8 mouse cellular contexts compared by ENCODE assay signal in genomic region chr9:59036159-59036731, GRCm38 (mm10). TPM values are rescaled to one million over a fixed set of nuclear protein-coding genes. Genes with fewer than 3 reads are reported as not detected.
DNase-seq lines count a peak whose midpoint lies in the region; ATAC-seq and TF ChIP-seq lines count a peak whose summit lies in the region.

Gene Neo1 (minus strand): TSS chr9:59036441.

- no peaks in the 10 kb centered on the region for H3K36me3 ChIP-seq in C2C12 (ENCODE audit: control insufficient read depth, insufficient read depth)
- H3K36me3 ChIP-seq in forebrain, embryonic 14.5 days (ENCODE audit: control insufficient read depth, insufficient read depth, low read length), result no peaks in the 10 kb centered on the region
- no peaks in the 10 kb centered on the region for H3K36me3 ChIP-seq in heart, postnatal 0 days (replicated peaks; ENCODE audit: control insufficient read depth, insufficient read depth, low read length)
- H3K36me3 ChIP-seq in liver, embryonic 15.5 days (replicated peaks), result no peaks in the 10 kb centered on the region

- peaks cover 57% of the 10 kb centered on the region for H3K79me2 ChIP-seq in C2C12 (ENCODE audit: control insufficient read depth, insufficient read depth)

- peak within 1 kb of the TSS; percentile 92 for H3ac ChIP-seq in C2C12 (ENCODE audit: control insufficient read depth, insufficient read length, low read depth)

- TF ChIP-seq CTCF in C2C12 (IDR thresholded peaks at IDR 0.05; ENCODE audit: control insufficient read depth, insufficient read depth, insufficient read length), result no peak
- no peak for TF ChIP-seq CTCF in heart, postnatal 0 days (IDR thresholded peaks at IDR 0.05; ENCODE audit: low read depth)

- peak; percentile 22 for DNase-seq in c-Kit-positive CD71-negative TER-119-negative erythroid progenitor cells, embryonic 14.5 days (ENCODE audit: low read depth)
- peak; percentile 96 for DNase-seq in forebrain, embryonic 14.5 days (ENCODE audit: low spot score)
- DNase-seq in heart, postnatal 0 days (ENCODE audit: low spot score), result peak; percentile 88
- DNase-seq in large intestine, adult 2 months (ENCODE audit: low read depth, low spot score), result no peak
- DNase-seq in ovary, postnatal 14 days (ENCODE audit: low spot score), result peak; percentile 85
- DNase-seq in thymus, postnatal 36 days, result peak; percentile 11 to 31

- H3K4me3 ChIP-seq in C2C12 (ENCODE audit: insufficient read depth, poor library complexity, severe bottlenecking), result peak within 1 kb of the TSS; percentile 78
- peak within 1 kb of the TSS; percentile 96 for H3K4me3 ChIP-seq in forebrain, embryonic 14.5 days (ENCODE audit: low read depth, low read length)
- peak within 1 kb of the TSS; percentile 99 for H3K4me3 ChIP-seq in heart, postnatal 0 days (ENCODE audit: low read depth, low read length)
- H3K4me3 ChIP-seq in liver, embryonic 15.5 days (replicated peaks), result peak within 1 kb of the TSS; percentile 60

- TF ChIP-seq EP300 in heart, postnatal 0 days (IDR thresholded peaks at IDR 0.05; ENCODE audit: low read depth), result no peak

- 0% methylated on average over 16 of the region's 86 CpGs for WGBS in forebrain, embryonic 14.5 days
- 0% methylated on average over 16 of the region's 86 CpGs for WGBS in heart, postnatal 0 days
- under 1% methylated on average over 66 of the region's 86 CpGs for WGBS in large intestine, adult 2 months
- 0% methylated on average over 57 of the region's 86 CpGs for WGBS in liver, embryonic 15.5 days (ENCODE audit: insufficient replicate concordance)

- H3K9me3 ChIP-seq in forebrain, embryonic 14.5 days (replicated peaks; ENCODE audit: control insufficient read depth, low read length), result no peaks in the 10 kb centered on the region
- H3K9me3 ChIP-seq in heart, postnatal 0 days (replicated peaks; ENCODE audit: control insufficient read depth, low read length), result no peaks in the 10 kb centered on the region
- no peaks in the 10 kb centered on the region for H3K9me3 ChIP-seq in liver, embryonic 15.5 days (replicated peaks)

- peak within 1 kb of the TSS; percentile 99 for H3K9ac ChIP-seq in forebrain, embryonic 14.5 days (ENCODE audit: low read length)
- H3K9ac ChIP-seq in heart, postnatal 0 days (replicated peaks; ENCODE audit: low read depth, low read length), result peak within 1 kb of the TSS; percentile 96
- H3K9ac ChIP-seq in liver, embryonic 15.5 days, result peak within 1 kb of the TSS; percentile 30

- H3K4me1 ChIP-seq in forebrain, embryonic 14.5 days (ENCODE audit: control insufficient read depth, insufficient read depth, low read length), result peaks cover 20% of the 10 kb centered on the region
- H3K4me1 ChIP-seq in heart, postnatal 0 days (ENCODE audit: control insufficient read depth, insufficient read depth), result peaks cover 18% of the 10 kb centered on the region
- no peaks in the 10 kb centered on the region for H3K4me1 ChIP-seq in liver, embryonic 15.5 days (replicated peaks)

- peak within 1 kb of the TSS; percentile 77 for H3K4me2 ChIP-seq in forebrain, embryonic 14.5 days (ENCODE audit: low read length)
- H3K4me2 ChIP-seq in heart, postnatal 0 days (ENCODE audit: low read depth, low read length), result peak within 1 kb of the TSS; percentile 67
- H3K4me2 ChIP-seq in liver, embryonic 15.5 days, result peak within 1 kb of the TSS; percentile 64

- H3K27ac ChIP-seq in forebrain, embryonic 14.5 days (ENCODE audit: low read depth, low read length), result peak within 1 kb of the TSS; percentile 100
- peak within 1 kb of the TSS; percentile 99 for H3K27ac ChIP-seq in heart, postnatal 0 days (ENCODE audit: low read depth)
- H3K27ac ChIP-seq in liver, embryonic 15.5 days (replicated peaks), result peak within 1 kb of the TSS; percentile 74

- H3K27me3 ChIP-seq in C2C12 (ENCODE audit: control insufficient read depth, insufficient read depth, insufficient read length), result no peaks in the 10 kb centered on the region
- no peaks in the 10 kb centered on the region for H3K27me3 ChIP-seq in forebrain, embryonic 14.5 days (replicated peaks; ENCODE audit: control insufficient read depth, insufficient read depth, low read length)
- H3K27me3 ChIP-seq in heart, postnatal 0 days (ENCODE audit: control insufficient read depth, insufficient read depth, low read length), result no peaks in the 10 kb centered on the region
- H3K27me3 ChIP-seq in liver, embryonic 15.5 days, result peaks cover 69% of the 10 kb centered on the region

- peaks cover 31% of the 10 kb centered on the region for H3K79me3 ChIP-seq in C2C12 (ENCODE audit: low read depth)

- ATAC-seq in forebrain, embryonic 14.5 days, result peak; percentile 94
- peak; percentile 90 for ATAC-seq in heart, postnatal 0 days (ENCODE audit: insufficient read depth, low read depth)
- ATAC-seq in liver, embryonic 15.5 days (ENCODE audit: insufficient read depth), result peak; percentile 75

TF ChIP-seq in C2C12, 6 proteins besides CTCF, POLR2A, EP300 and RAD21:
- TF ChIP-seq CEBPB (IDR thresholded peaks at IDR 0.05; ENCODE audit: low read depth), result no peak
- no peak for TF ChIP-seq USF1 (IDR thresholded peaks at IDR 0.05; ENCODE audit: low read depth)
- no peak for TF ChIP-seq FOSL1 (IDR thresholded peaks at IDR 0.05; ENCODE audit: insufficient read depth, low read length, poor library complexity, severe bottlenecking)
- TF ChIP-seq MYOG (IDR thresholded peaks at IDR 0.05; ENCODE audit: control insufficient read depth, extremely low read depth, insufficient read length), result no peak
- TF ChIP-seq MAX (IDR thresholded peaks at IDR 0.05), result no peak
- no peak for TF ChIP-seq MYOD1 (IDR thresholded peaks at IDR 0.05; ENCODE audit: control insufficient read depth, insufficient read length, low read depth)

RNA-seq across cellular contexts. Expression of gene Neo1, which starts in this region (rescaled TPM):
- polyA plus RNA-seq in C2C12 (2012; fragmentation: generic; extraction: Trizol), result 35.1 TPM
- polyA plus RNA-seq in forebrain, embryonic 14.5 days (2014; fragmentation: Nextera tagmentation; extraction: Ambion mirVana), result 41.7 and 50.9 TPM in 2 replicates
- 62.6 and 79.7 TPM in 2 replicates for total RNA-seq in heart, postnatal 0 days (2014; rRNA removed; ENCODE audit: low replicate concordance)
- polyA plus RNA-seq in heart, postnatal 0 days (2015; fragmentation: Nextera tagmentation; extraction: Ambion mirVana), result 16.5 and 18.5 TPM in 2 replicates
- polyA plus RNA-seq in large intestine, adult 2 months (2012; rRNA removed), result 16.3 and 25.1 TPM in 2 replicates
- polyA plus RNA-seq in liver, embryonic 15.5 days (2015; fragmentation: Nextera tagmentation; extraction: Ambion mirVana), result 1.7 and 1.8 TPM in 2 replicates

Comparison
In these comparisons a context has a peak if more than half of its experiments do, and no peak if none do; other contexts are left out.
1. H3K9ac ChIP-seq: peak in every context shown above with its lines; median percentile 99 in forebrain, embryonic 14.5 days; 96 in heart, postnatal 0 days; 30 in liver, embryonic 15.5 days.